Mouse (Mus musculus): ENCODE data around the gene Cgref1. TPM values are rescaled to one million over a fixed set of nuclear protein-coding genes. Genes with fewer than 3 reads are reported as not detected.

Cgref1 gene
- polyA plus RNA-seq, 1 experiment: 0.76 TPM

- 97% methylated on average over 5 of the region's 5 CpGs for WGBS
- no peak for TF ChIP-seq CTCF (IDR thresholded peaks at IDR 0.05; ENCODE audit: extremely low read depth, insufficient read depth, insufficient read length, insufficient replicate concordance)
- TF ChIP-seq POLR2A (IDR thresholded peaks at IDR 0.05; ENCODE audit: low read depth, low read length): no peak
- no peaks in the 10 kb centered on the region for H3K27me3 ChIP-seq (ENCODE audit: control insufficient read depth, insufficient read depth, low read length)
- DNase-seq (ENCODE audit: low read depth in 1 of 2, low spot score in 2 of 2): no peak
- no peaks in the 10 kb centered on the region for H3K36me3 ChIP-seq (ENCODE audit: control insufficient read depth, insufficient read depth, low read length)
- H3K27ac ChIP-seq (ENCODE audit: insufficient read depth, low read length): no peak overlapping the region
- H3K4me1 ChIP-seq (ENCODE audit: control insufficient read depth, insufficient read depth, insufficient read length): peaks cover 3% of the 10 kb centered on the region; the same call in 1 of the 2 replicates
- no peak overlapping the region for H3K4me3 ChIP-seq (ENCODE audit: extremely low read depth, insufficient read depth, insufficient read length)
Measured at GRCm38 (mm10) chr5:30925217-30925616, 20.2 kb downstream of the Cgref1 start.

- Histone ChIP-seq H3K27me3 (ENCODE audit: control insufficient read depth, insufficient read depth, low read length) (no peaks in the 10 kb centered on the region), H3K4me1 (ENCODE audit: control insufficient read depth, insufficient read depth, insufficient read length) (peaks cover 3% of the 10 kb centered on the region; the same call in 1 of the 2 replicates), H3K4me3 (ENCODE audit: extremely low read depth, insufficient read depth, insufficient read length) (no peak overlapping the region), H3K36me3 (ENCODE audit: control insufficient read depth, insufficient read depth, low read length) (no peaks in the 10 kb centered on the region), H3K27ac (ENCODE audit: insufficient read depth, low read length) (no peak overlapping the region)
- DNase-seq (ENCODE audit: low read depth in 1 of 2, low spot score in 2 of 2): no peak
- TF ChIP-seq POLR2A (IDR thresholded peaks at IDR 0.05; ENCODE audit: low read depth, low read length): no peak
- no peak for TF ChIP-seq CTCF (IDR thresholded peaks at IDR 0.05; ENCODE audit: extremely low read depth, insufficient read depth, insufficient read length, insufficient replicate concordance)
- 85% methylated on average over 8 of the region's 8 CpGs for WGBS
Measured at GRCm38 (mm10) chr5:30924614-30925013, 20.8 kb downstream of the Cgref1 start.

- TF ChIP-seq CTCF (IDR thresholded peaks at IDR 0.05; ENCODE audit: extremely low read depth, insufficient read depth, insufficient read length, insufficient replicate concordance) (no peak), POLR2A (IDR thresholded peaks at IDR 0.05; ENCODE audit: low read depth, low read length) (no peak)
- WGBS: 76% methylated on average over 6 of the region's 6 CpGs
- no peaks in the 10 kb centered on the region for H3K27me3 ChIP-seq (ENCODE audit: control insufficient read depth, insufficient read depth, low read length)
- DNase-seq (ENCODE audit: low read depth in 1 of 2, low spot score in 2 of 2): no peak
- no peak overlapping the region for H3K27ac ChIP-seq (ENCODE audit: insufficient read depth, low read length)
- H3K36me3 ChIP-seq (ENCODE audit: control insufficient read depth, insufficient read depth, low read length): no peaks in the 10 kb centered on the region
- peaks cover 3% of the 10 kb centered on the region; the same call in 1 of the 2 replicates for H3K4me1 ChIP-seq (ENCODE audit: control insufficient read depth, insufficient read depth, insufficient read length)
- H3K4me3 ChIP-seq (ENCODE audit: extremely low read depth, insufficient read depth, insufficient read length): no peak overlapping the region
Measured at GRCm38 (mm10) chr5:30923119-30923518, 22.3 kb downstream of the Cgref1 start.

GRCm38 (mm10) chr5:30922581-30923041 lies 22.8 kb downstream of the Cgref1 start:
- TF ChIP-seq POLR2A (IDR thresholded peaks at IDR 0.05; ENCODE audit: low read depth, low read length) (no peak), CTCF (IDR thresholded peaks at IDR 0.05; ENCODE audit: extremely low read depth, insufficient read depth, insufficient read length, insufficient replicate concordance) (no peak)
- Histone ChIP-seq H3K27ac (ENCODE audit: insufficient read depth, low read length) (no peak overlapping the region), H3K4me3 (ENCODE audit: extremely low read depth, insufficient read depth, insufficient read length) (no peak overlapping the region), H3K27me3 (ENCODE audit: control insufficient read depth, insufficient read depth, low read length) (no peaks in the 10 kb centered on the region), H3K4me1 (ENCODE audit: control insufficient read depth, insufficient read depth, insufficient read length) (peaks cover 3% of the 10 kb centered on the region; the same call in 1 of the 2 replicates), H3K36me3 (ENCODE audit: control insufficient read depth, insufficient read depth, low read length) (no peaks in the 10 kb centered on the region)
- WGBS: 81% methylated on average over 10 of the region's 10 CpGs
- no peak for DNase-seq (ENCODE audit: low read depth in 1 of 2, low spot score in 2 of 2)

GRCm38 (mm10) chr5:30921256-30922033 lies 23.9 kb downstream of the Cgref1 start, which contains the start of gene Khk:
Khk (plus strand) TSS chr5:30921431.
- peak within 1 kb of the TSS; percentile 77 for H3K4me3 ChIP-seq (ENCODE audit: extremely low read depth, insufficient read depth, insufficient read length)
- TF ChIP-seq CTCF (IDR thresholded peaks at IDR 0.05; ENCODE audit: extremely low read depth, insufficient read depth, insufficient read length, insufficient replicate concordance) (peak; percentile 96), POLR2A (IDR thresholded peaks at IDR 0.05; ENCODE audit: low read depth, low read length) (no peak; the same call in 1 of the 2 replicates)
- WGBS: 1% methylated on average over 38 of the region's 40 CpGs
- H3K4me1 ChIP-seq (ENCODE audit: control insufficient read depth, insufficient read depth, insufficient read length): peaks cover 3% of the 10 kb centered on the region; the same call in 1 of the 2 replicates
- H3K27me3 ChIP-seq (ENCODE audit: control insufficient read depth, insufficient read depth, low read length): no peaks in the 10 kb centered on the region
- peak within 1 kb of the TSS; percentile 78 for H3K27ac ChIP-seq (ENCODE audit: insufficient read depth, low read length)
- no peaks in the 10 kb centered on the region for H3K36me3 ChIP-seq (ENCODE audit: control insufficient read depth, insufficient read depth, low read length)
- peak; percentile 76 to 91 for DNase-seq (ENCODE audit: low read depth in 1 of 2, low spot score in 2 of 2)

GRCm38 (mm10) chr5:30920621-30921020 lies 24.8 kb downstream of the Cgref1 start:
- peaks cover 4% of the 10 kb centered on the region; the same call in 1 of the 2 replicates for H3K4me1 ChIP-seq (ENCODE audit: control insufficient read depth, insufficient read depth, insufficient read length)
- H3K27ac ChIP-seq (ENCODE audit: insufficient read depth, low read length): no peak overlapping the region
- H3K27me3 ChIP-seq (ENCODE audit: control insufficient read depth, insufficient read depth, low read length): no peaks in the 10 kb centered on the region
- 82% methylated on average over 19 of the region's 19 CpGs for WGBS
- H3K4me3 ChIP-seq (ENCODE audit: extremely low read depth, insufficient read depth, insufficient read length): no peak overlapping the region
- no peak for TF ChIP-seq POLR2A (IDR thresholded peaks at IDR 0.05; ENCODE audit: low read depth, low read length)
- no peak for TF ChIP-seq CTCF (IDR thresholded peaks at IDR 0.05; ENCODE audit: extremely low read depth, insufficient read depth, insufficient read length, insufficient replicate concordance)
- no peaks in the 10 kb centered on the region for H3K36me3 ChIP-seq (ENCODE audit: control insufficient read depth, insufficient read depth, low read length)
- no peak for DNase-seq (ENCODE audit: low read depth in 1 of 2, low spot score in 2 of 2)

All from spleen, adult 2 months (tissue).